Mouse (Mus musculus) adrenal gland, postnatal 4 days (tissue): ENCODE data around the gene Morn5. TPM values are rescaled to one million over a fixed set of nuclear protein-coding genes. Genes with fewer than 3 reads are reported as not detected.

Experiments used
- DNase-seq, 2 experiments: peaks; one replicate each; pipeline ENCODE4 v3.0.0; 2021 to 2022; ENCODE audit warnings: low spot score in 2 of 2, mixed read lengths in 2 of 2
- total RNA-seq, 2 experiments: library from RNA; stranded (reverse); gene quantifications; 2 replicates each; pipeline ENCODE4 v1.2.3; 2021

Gene Morn5
- total RNA-seq, 2 experiments from 2014 or later = not detected

- no peak for DNase-seq
Measured at GRCm38 (mm10) chr2:36103555-36104367, 54.5 kb downstream of the Morn5 start.

- DNase-seq = no peak
Measured at GRCm38 (mm10) chr2:36104436-36104955, 55.2 kb downstream of the Morn5 start.

GRCm38 (mm10) chr2:36104956-36105741 lies 55.9 kb downstream of the Morn5 start, which contains the start of gene Lhx6:
Gene Lhx6 (minus strand): TSS chr2:36105408.
- no peak for DNase-seq

GRCm38 (mm10) chr2:36108615-36109014 lies 59.4 kb downstream of the Morn5 start:
- no peak for DNase-seq

- no peak for DNase-seq
Measured at GRCm38 (mm10) chr2:36112632-36113031, 63.4 kb downstream of the Morn5 start.

GRCm38 (mm10) chr2:36126795-36127429 lies 77.7 kb downstream of the Morn5 start:
- no peak for DNase-seq

GRCm38 (mm10) chr2:36127973-36128372 lies 78.7 kb downstream of the Morn5 start:
- no peak for DNase-seq

- no peak for DNase-seq
Measured at GRCm38 (mm10) chr2:36129051-36129450, 79.8 kb downstream of the Morn5 start.

Other genes starting within 250 kb of the Morn5 start
- 1 to 10 TPM; 2.9 to 4.0 TPM for gene Ttll11, start 69.5 kb upstream of the Morn5 start, total RNA-seq
- gene Ndufa8, start 52 bp upstream of the Morn5 start, total RNA-seq = 100 to 1,000 TPM; 184 to 196 TPM
- gene Lhx6, start 56.0 kb downstream of the Morn5 start, total RNA-seq = 1 to 10 TPM; 4.6 to 5.9 TPM
- gene Mrrf, start 86.9 kb downstream of the Morn5 start, total RNA-seq = 10 to 100 TPM; 21.1 to 25.3 TPM
- 10 to 100 TPM; 36.9 to 37.8 TPM for gene Rbm18, start 87.3 kb downstream of the Morn5 start, total RNA-seq
- 10 to 100 TPM; 20.4 to 21.4 TPM for gene Ptgs1, start 181.0 kb downstream of the Morn5 start, total RNA-seq